Mouse (Mus musculus): Measurements from ENCODE around the gene Ttc13. TPM values are rescaled to one million over a fixed set of nuclear protein-coding genes. Genes with fewer than 3 reads are reported as not detected.

Gene Ttc13
- total RNA-seq (2015): 49.9 and 51.7 TPM in 2 replicates
- 52.1 and 52.3 TPM in 2 replicates for total RNA-seq (2017)

DNA sequence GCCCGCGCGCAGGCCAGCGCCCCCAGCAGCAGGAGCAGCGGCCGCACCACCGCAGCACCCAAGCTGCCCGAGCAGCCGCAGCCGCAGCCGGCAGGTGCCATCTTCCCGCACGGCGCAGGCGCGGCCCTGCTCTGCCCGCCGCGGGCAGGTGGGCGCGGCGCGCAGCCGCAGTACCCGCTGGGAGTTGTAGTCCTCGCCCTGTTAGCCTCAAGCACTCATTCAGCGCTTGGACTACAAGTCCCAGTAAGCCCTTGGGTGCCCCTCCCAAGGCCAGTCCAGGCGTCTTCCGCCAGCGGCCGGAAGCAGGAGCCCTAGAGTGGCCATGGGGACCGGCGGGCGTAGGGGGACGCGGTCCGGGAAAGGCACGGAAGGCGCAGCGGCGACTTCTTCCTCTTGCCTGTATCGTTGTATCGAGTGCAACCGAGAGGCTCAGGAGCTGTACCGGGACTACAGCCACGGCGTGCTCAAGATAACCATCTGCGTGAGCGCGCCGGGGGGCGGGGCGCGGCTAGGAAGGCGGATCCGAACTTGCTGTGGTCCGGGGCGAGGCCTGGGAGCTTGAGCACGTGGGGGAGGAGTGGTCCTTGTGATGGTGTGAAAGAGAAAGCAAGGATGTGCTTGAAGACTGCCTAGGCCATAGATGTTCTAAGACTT is at the start of gene Ttc13, which contains the start of gene Arv1:
Gene Ttc13 (minus strand): TSS at position 122 of the 654 bp plus-strand sequence.
Gene Arv1 (plus strand): TSS at position 278 of the 654 bp plus-strand sequence.
- peak; percentile 93 for ATAC-seq (replicated peaks; ENCODE audit: poor library complexity)

DNA sequence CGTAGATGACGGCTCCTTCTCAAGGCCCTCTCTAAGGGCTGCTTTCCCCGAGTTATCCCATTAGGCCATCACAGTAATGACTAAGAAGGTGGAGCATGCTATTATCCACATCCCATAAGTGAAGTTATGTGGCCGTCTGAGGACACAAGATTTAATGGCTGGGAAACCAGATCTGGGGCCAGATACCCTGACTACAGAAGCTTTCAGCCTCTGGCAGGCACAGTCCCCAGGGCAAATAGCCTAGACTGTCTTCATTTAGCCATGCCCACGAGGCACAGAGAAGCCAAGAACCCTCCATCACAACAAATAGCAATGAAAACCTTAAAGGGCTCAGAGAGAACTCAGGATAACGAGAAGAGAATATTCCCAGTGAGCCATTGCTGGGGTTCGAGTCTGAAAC is 41.3 kb upstream of the Ttc13 start:
- no peak for ATAC-seq (replicated peaks; ENCODE audit: poor library complexity)

- peak; percentile 60 for ATAC-seq (replicated peaks; ENCODE audit: poor library complexity)
Measured at GRCm38 (mm10) chr8:124758544-124758943, 36.8 kb upstream of the Ttc13 start.

- no peak for ATAC-seq (replicated peaks; ENCODE audit: poor library complexity)
Measured at GRCm38 (mm10) chr8:124756601-124757000, 34.8 kb upstream of the Ttc13 start.

DNA sequence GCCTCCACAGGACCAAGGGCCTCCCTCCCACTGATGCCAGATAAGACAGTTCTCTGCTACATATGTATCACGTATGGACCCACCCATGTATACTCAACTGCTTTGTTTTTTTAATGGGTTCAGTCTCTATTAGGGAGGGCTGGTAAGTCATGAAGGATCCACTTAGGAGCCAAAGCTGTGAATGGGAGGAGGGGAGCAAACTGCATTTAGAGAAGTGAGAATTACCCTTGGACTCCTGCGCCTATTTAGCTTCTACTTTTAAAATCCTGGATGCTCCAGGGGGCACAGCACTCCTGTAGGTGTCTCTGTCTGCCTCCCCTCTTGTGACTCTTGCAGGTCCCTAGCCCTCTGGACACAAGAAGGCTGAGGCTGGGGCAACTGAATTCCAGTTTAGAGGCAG is 34.4 kb upstream of the Ttc13 start:
- no peak for ATAC-seq (replicated peaks; ENCODE audit: poor library complexity)

GRCm38 (mm10) chr8:124755481-124755880 is 33.7 kb upstream of the Ttc13 start:
- no peak for ATAC-seq (replicated peaks; ENCODE audit: poor library complexity)

DNA sequence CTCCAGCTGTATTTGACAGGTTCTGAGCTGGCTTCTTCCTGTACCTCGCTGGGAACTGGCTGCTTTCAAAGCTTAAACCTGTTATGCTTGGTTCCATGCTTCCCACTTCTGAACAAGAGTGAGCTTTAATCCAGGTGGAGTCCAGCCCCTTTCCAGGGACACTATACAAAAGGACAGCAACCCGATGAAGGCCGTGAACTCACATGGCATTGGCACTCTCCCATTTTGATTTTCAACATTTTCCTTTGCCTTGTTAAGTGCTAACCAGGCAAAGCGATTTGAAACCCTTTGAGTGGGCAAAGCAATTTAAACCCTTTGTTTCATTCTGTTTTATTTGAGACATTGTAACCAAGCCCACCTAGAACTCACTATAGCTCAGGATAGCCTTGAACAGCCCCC is 33.0 kb upstream of the Ttc13 start:
- ATAC-seq (replicated peaks; ENCODE audit: poor library complexity): no peak

DNA sequence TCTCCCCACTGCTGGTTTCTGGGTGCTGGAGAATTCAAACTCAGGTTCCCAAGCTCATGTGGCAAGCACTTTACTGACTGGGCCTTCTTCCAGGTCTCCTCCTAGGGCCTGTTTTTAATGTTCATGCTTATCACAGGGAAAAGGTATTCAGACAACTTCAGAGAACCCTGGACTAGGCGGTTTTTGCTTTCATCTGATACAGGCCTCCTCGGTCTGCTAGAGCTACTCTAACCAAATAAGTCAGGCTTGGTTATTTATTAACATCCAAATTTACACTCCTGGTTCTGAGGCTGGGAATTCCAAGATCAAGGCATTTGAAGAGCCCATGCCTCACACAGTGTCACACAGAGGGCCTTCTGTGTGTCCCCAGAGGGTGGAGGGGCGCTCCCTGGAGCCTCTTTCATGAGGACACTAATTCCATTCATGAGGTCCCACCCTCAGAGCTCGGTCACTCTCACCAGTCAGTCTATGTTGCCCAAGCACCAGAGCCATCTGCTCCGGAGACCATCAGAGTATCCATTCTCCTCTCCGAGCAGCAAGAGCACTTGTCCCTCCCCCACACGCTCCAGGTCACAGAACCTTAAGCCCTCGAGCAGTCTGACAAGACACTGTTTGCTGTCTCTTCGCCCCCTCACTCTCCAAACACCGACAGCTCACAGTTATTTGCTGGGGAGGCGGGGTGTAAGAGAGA is 32.5 kb upstream of the Ttc13 start:
- no peak for ATAC-seq (replicated peaks; ENCODE audit: poor library complexity)

DNA sequence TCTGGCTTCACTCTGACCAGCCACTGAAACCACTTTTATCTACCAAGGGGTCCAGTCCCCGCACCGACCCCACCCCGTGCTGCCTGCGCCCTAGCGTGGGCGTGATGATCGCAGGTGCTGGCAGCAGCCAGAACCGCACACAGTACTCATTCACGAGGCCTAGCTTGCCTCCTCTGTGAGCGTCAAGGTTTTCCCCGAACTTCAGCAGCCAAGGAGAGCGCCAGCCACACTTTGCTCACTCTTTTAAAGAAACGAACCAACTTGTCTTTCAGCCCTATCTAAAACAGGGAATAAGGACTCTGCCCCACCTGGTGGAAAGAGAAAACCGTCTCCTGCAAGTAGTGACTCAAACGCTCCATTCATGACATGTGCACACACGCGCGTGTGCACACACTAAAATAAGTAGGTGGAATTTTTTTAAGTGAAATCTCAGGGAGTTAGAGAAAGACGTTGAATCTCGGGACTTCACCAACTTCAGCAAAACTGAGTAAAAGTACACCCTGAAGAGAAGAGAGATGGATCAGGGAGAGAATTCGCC is 30.6 kb upstream of the Ttc13 start:
- no peak for ATAC-seq (replicated peaks; ENCODE audit: poor library complexity)

DNA sequence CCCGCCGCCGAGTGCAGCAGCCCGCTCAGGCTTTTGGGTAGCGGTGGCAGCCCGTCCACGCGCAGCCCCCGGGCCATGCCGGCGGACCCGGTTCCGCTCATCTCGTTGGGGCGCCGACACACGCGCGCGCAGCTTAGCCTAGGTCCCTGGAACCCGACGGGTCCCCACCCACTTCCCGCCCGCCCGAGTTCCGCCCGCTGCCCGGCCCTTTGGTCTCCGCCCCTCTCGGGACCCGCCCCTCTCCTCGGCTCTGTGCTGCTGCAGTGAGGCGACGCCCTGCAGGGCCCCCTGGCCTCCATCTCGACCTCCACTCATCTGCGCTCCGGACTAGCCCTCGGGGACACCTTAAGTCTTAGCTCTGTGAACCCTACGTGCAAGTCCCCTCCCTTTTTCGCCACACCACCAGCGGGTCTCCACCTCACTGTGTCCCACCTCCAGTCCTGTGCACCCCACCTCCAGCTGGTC is 30.0 kb upstream of the Ttc13 start, which contains the start of gene Fam89a:
Gene Fam89a (minus strand): TSS at position 124 of the 465 bp plus-strand sequence.
- ATAC-seq (replicated peaks; ENCODE audit: poor library complexity): peak; percentile 87

GRCm38 (mm10) chr8:124751191-124751590 is 29.4 kb upstream of the Ttc13 start:
- no peak for ATAC-seq (replicated peaks; ENCODE audit: poor library complexity)

DNA sequence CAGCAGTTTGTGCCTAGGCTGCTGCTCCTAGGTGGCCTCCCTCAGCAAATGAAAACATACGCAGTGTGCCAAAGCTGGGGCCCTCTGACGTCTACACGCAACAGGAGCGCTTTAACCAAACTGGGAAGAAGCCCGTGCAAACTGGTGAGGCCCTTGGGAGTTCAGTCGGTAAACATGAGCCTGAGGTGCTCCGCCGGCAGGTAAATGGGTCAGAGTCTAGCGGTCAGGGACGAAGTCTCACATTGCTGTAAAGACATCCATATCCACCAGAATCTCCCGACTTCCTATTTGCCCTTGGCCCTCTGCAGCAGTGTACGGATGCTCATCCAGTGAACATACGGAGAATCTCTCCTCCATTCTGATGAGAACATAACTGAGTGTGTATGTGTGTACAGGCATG is 24.9 kb upstream of the Ttc13 start:
- ATAC-seq (replicated peaks; ENCODE audit: poor library complexity): no peak

- no peak; the same call in 1 of the 2 replicates for ATAC-seq (replicated peaks; ENCODE audit: poor library complexity)
Measured at GRCm38 (mm10) chr8:124739268-124739667, 17.5 kb upstream of the Ttc13 start.

DNA sequence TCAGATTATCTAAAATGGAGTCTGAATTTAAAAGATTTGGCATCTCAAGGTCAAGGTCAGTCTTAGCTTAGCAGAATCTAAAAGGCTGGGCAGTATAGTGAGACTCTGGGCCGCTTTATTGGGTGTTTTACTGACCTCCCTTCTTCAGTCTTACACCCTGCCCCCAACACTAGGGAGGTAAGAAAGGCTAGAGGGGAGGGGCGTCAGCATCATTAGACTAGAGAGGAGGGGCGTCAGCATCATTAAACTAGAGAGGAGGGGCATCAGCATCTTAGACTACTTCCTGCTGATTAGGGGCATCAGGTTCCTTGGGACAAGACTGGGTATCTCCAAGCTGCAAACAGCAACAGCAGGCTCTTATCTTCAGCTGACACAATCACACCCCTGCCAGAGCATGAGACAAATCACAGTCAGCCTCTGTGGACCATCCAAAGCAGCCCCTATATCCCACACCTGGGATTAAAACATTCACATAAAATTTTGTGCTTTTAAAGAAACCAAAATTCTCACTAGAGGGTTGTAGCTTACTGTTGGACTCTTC is 13.7 kb upstream of the Ttc13 start:
- no peak for ATAC-seq (replicated peaks; ENCODE audit: poor library complexity)

DNA sequence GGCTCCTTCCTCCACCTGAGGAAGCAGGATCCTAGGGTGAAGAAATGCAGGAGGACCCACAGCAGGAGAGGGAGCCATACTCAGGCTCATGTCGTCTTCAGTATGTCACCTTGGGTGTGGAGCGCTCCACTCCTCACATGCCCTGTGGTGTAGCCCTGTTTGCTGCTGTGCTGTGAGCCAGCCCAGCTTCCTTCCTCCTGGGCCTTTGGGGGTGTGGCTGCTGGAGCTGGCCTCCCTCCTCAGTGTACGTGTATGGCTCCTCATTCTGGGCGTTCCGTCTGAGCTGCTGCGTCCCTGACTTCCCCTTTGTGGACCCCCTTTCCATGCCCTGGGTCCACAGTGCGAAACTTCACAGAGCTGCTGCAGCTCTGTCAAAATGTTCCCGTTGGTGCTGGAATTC is 11.0 kb upstream of the Ttc13 start:
- ATAC-seq (replicated peaks; ENCODE audit: poor library complexity): peak; percentile 80

GRCm38 (mm10) chr8:124724301-124724700 is 2.5 kb upstream of the Ttc13 start:
- ATAC-seq (replicated peaks; ENCODE audit: poor library complexity): no peak

DNA sequence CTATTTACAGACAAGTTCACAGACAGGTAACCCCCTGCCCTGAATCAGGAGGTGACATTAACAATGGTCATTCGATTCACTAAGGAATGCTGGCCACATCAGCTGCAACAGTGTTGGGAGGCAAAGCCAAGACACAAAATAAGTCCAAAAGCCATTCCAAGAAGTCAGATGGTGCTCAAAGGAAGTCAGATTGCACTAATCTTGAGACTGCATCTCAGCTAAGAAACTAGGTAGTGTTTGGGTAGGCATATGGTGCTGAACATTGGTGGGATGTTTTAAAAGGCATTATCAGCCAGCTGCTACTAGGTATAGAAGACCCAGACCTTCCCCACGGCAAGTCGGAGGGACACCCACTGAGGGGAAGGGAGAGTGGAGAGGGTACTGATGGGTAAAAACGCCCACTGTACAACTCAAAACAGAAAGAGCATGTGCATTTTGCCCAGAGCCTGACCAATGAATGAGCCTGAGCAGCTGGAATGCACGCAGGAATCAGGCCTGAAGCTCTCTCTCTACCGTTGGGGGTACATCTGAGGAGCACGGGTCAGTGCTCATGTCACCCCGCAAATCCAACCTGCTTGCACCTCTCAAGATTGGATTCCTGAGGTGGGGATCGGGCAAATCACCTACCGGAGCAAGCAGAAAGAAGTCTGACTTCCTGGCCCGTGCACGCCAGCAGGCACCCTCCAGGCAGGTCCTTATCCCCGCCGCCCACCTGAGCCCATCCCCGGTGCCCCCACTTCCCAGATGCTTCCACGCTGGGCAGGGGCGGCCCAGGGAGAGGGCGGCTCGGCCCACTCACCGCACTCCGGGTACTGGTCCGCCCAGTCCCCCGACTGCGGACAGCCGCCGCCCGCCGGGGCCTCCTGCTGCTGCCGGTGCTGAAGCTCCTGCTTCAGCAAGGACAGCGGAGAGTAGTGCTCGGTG is 583 bp downstream of the Ttc13 start:
- ATAC-seq (replicated peaks; ENCODE audit: poor library complexity): peak; percentile 5; the same call in 1 of the 2 replicates

- peak; percentile 28; the same call in 1 of the 2 replicates for ATAC-seq (replicated peaks; ENCODE audit: poor library complexity)
Measured at GRCm38 (mm10) chr8:124720133-124720532, 1.6 kb downstream of the Ttc13 start.

DNA sequence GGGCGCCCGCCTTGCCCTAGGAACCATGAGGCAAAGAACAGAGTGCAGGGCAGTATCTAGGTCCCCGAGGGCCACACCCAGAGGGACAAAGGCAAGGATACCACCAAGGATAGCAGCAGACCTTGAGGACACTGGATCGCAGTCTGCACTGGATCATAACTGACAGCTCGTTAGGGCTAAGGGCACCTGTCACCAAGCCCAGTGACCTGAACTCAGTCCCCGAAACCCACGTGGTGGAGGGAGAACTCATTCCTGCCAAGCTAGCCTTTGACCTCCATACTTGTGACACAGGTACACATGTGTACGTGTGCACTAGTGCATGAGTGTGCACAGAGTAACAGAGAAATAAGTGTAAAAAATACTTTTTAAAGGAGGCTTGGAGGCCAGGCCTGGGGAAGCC is 6.0 kb downstream of the Ttc13 start:
- ATAC-seq (replicated peaks; ENCODE audit: poor library complexity): no peak

GRCm38 (mm10) chr8:124713207-124713606 is 8.6 kb downstream of the Ttc13 start:
- ATAC-seq (replicated peaks; ENCODE audit: poor library complexity): peak; percentile 93

DNA sequence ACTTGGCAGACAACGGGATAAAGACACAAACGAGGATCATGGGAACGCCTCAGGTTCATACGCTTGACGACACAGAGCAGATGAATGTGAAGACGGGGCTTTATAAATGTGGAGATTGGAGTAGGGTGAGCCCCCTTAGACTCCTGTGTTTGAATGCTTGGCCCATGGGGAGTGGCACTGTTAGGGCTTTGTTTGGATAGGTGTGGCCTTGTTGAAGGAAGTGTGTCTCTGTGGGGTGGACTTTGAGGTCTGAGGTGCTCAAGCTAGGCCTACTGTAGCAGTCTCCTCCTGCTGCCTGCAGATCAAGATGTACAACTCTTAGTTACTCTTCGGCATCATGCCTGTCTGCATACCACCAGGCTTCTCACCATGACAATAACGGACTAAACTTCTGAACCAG is 16.0 kb downstream of the Ttc13 start:
- no peak for ATAC-seq (replicated peaks; ENCODE audit: poor library complexity)
